ENCODE assay signal across 10 mouse cellular contexts in the genomic region with DNA sequence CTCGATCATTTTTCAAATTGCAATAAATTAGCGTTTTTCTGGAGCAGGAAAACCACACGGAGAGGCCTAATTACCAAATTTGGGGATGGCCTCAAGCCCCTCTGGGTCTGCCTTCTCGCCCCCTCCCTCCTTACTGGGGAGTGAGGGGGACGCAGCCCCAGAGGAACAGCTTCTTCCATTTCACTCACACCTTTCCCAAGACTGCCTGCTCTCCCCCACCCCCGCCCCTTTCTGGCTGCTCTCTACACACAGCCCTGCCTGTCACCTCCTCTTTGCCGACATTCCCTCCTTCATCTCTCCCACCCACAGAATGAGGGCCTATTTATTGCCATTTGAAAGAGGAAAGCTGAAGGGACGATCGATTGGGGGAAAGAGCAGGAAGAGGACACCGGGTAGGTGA.
A peak's percentile ranks its signal among the peaks of the same experiment; 100 is the strongest.
DNase-seq lines count a peak whose midpoint lies in the region; ATAC-seq and TF ChIP-seq lines count a peak whose summit lies in the region.
"Had no signal": no experiment of that assay in that cellular context is flagged by ENCODE, and none has a peak within 500 bp of the region (broad histone marks: within the 10 kb centered on the region; RNA-seq: fewer than 3 reads in every experiment).

No protein-coding gene starts in this region.

- WGBS in heart, postnatal 0 days, result 37% methylated on average over 9 of the region's 10 CpGs
- WGBS in embryonic facial prominence, embryonic 12.5 days, result 29% methylated on average over 10 of the region's 10 CpGs
- 23% methylated on average over 10 of the region's 10 CpGs for WGBS in hindbrain, embryonic 11.5 days
- WGBS in midbrain, embryonic 11.5 days, result 21% methylated on average over 10 of the region's 10 CpGs
- whole genome bisulfite sequencing in liver, postnatal 0 days (ENCODE audit: insufficient replicate concordance), result 27% methylated on average over 9 of the region's 10 CpGs

- H3K4me1 ChIP-seq in heart, postnatal 0 days (ENCODE audit: control insufficient read depth, insufficient read depth), result no peaks in the 10 kb centered on the region
- H3K4me1 ChIP-seq in embryonic facial prominence, embryonic 12.5 days, result no peaks in the 10 kb centered on the region
- no peaks in the 10 kb centered on the region for H3K4me1 ChIP-seq in hindbrain, embryonic 11.5 days (replicated peaks; ENCODE audit: control insufficient read depth, insufficient read depth, low read length)
- H3K4me1 ChIP-seq in midbrain, embryonic 11.5 days (ENCODE audit: control insufficient read depth, insufficient read depth, low read length), result peaks cover 9% of the 10 kb centered on the region
- H3K4me1 ChIP-seq in liver, postnatal 0 days (ENCODE audit: insufficient read depth), result no peaks in the 10 kb centered on the region

- no peak for TF ChIP-seq CTCF in heart, postnatal 0 days (IDR thresholded peaks at IDR 0.05; ENCODE audit: low read depth)
- no peak for TF ChIP-seq CTCF in liver, postnatal 0 days (IDR thresholded peaks at IDR 0.05; ENCODE audit: low read depth)

- peak overlapping the region; percentile 16; the same call in 1 of the 2 replicates for H3K4me2 ChIP-seq in heart, postnatal 0 days (ENCODE audit: low read depth, low read length)
- H3K4me2 ChIP-seq in embryonic facial prominence, embryonic 12.5 days (replicated peaks), result peak overlapping the region; percentile 39
- H3K4me2 ChIP-seq in hindbrain, embryonic 11.5 days (replicated peaks; ENCODE audit: low read depth, low read length), result 0 out of 2 replicates have a peak overlapping the region, but pooled peaks have one; percentile 11
- H3K4me2 ChIP-seq in midbrain, embryonic 11.5 days, result no peak overlapping the region; the same call in 1 of the 2 replicates
- no peak overlapping the region for H3K4me2 ChIP-seq in liver, postnatal 0 days (ENCODE audit: low read depth, low read length)

- ATAC-seq in heart, postnatal 0 days (ENCODE audit: insufficient read depth, low read depth), result no peak
- no peak for ATAC-seq in embryonic facial prominence, embryonic 12.5 days (ENCODE audit: insufficient number of reproducible peaks, insufficient read depth, low FRiP score, low TSS enrichment)
- peak; percentile 30; the same call in 1 of the 2 replicates for ATAC-seq in hindbrain, embryonic 11.5 days (ENCODE audit: low FRiP score)
- peak; percentile 31; the same call in 1 of the 2 replicates for ATAC-seq in midbrain, embryonic 11.5 days (ENCODE audit: low FRiP score)
- no peak for ATAC-seq in liver, postnatal 0 days

- no peak overlapping the region for H3K9ac ChIP-seq in heart, postnatal 0 days (replicated peaks; ENCODE audit: low read depth, low read length)
- no peak overlapping the region for H3K9ac ChIP-seq in embryonic facial prominence, embryonic 12.5 days
- H3K9ac ChIP-seq in hindbrain, embryonic 11.5 days (ENCODE audit: low read depth, low read length), result no peak overlapping the region
- no peak overlapping the region for H3K9ac ChIP-seq in midbrain, embryonic 11.5 days (ENCODE audit: low read length)
- H3K9ac ChIP-seq in liver, postnatal 0 days (replicated peaks), result no peak overlapping the region

- TF ChIP-seq EP300 in heart, postnatal 0 days (IDR thresholded peaks at IDR 0.05; ENCODE audit: low read depth), result no peak
- TF ChIP-seq EP300 in liver, postnatal 0 days (IDR thresholded peaks at IDR 0.05; ENCODE audit: low read depth), result no peak

- H3K9me3 ChIP-seq in heart, postnatal 0 days (replicated peaks; ENCODE audit: control insufficient read depth, low read length), result no peaks in the 10 kb centered on the region
- H3K9me3 ChIP-seq in embryonic facial prominence, embryonic 12.5 days, result no peaks in the 10 kb centered on the region
- no peaks in the 10 kb centered on the region for H3K9me3 ChIP-seq in hindbrain, embryonic 11.5 days (ENCODE audit: control insufficient read depth, low read length)
- H3K9me3 ChIP-seq in midbrain, embryonic 11.5 days (ENCODE audit: control insufficient read depth, low read length), result no peaks in the 10 kb centered on the region
- no peaks in the 10 kb centered on the region for H3K9me3 ChIP-seq in liver, postnatal 0 days (ENCODE audit: low read length)

- H3K4me3 ChIP-seq in heart, postnatal 0 days (ENCODE audit: low read depth, low read length), result no peak overlapping the region
- H3K4me3 ChIP-seq in embryonic facial prominence, embryonic 12.5 days, result no peak overlapping the region
- no peak overlapping the region for H3K4me3 ChIP-seq in hindbrain, embryonic 11.5 days (ENCODE audit: low read depth, low read length)
- no peak overlapping the region for H3K4me3 ChIP-seq in midbrain, embryonic 11.5 days (ENCODE audit: low read depth, low read length)
- no peak overlapping the region for H3K4me3 ChIP-seq in liver, postnatal 0 days (ENCODE audit: low read depth, low read length)

- H3K27me3 ChIP-seq in heart, postnatal 0 days (ENCODE audit: control insufficient read depth, insufficient read depth, low read length), result peaks cover 15% of the 10 kb centered on the region; the same call in 1 of the 2 replicates
- peaks cover 32% of the 10 kb centered on the region for H3K27me3 ChIP-seq in embryonic facial prominence, embryonic 12.5 days
- peaks cover 24% of the 10 kb centered on the region for H3K27me3 ChIP-seq in hindbrain, embryonic 11.5 days (ENCODE audit: control insufficient read depth, insufficient read depth, low read length)
- peaks cover 44% of the 10 kb centered on the region for H3K27me3 ChIP-seq in midbrain, embryonic 11.5 days (ENCODE audit: control insufficient read depth, insufficient read depth, low read length)
- H3K27me3 ChIP-seq in liver, postnatal 0 days (ENCODE audit: insufficient read depth, low read length), result peaks cover 17% of the 10 kb centered on the region; the same call in 1 of the 2 replicates

- H3K36me3 ChIP-seq in heart, postnatal 0 days (replicated peaks; ENCODE audit: control insufficient read depth, insufficient read depth, low read length), result no peaks in the 10 kb centered on the region
- no peaks in the 10 kb centered on the region for H3K36me3 ChIP-seq in embryonic facial prominence, embryonic 12.5 days
- no peaks in the 10 kb centered on the region for H3K36me3 ChIP-seq in hindbrain, embryonic 11.5 days (ENCODE audit: control insufficient read depth, insufficient read depth, low read length)
- H3K36me3 ChIP-seq in midbrain, embryonic 11.5 days (ENCODE audit: control insufficient read depth, insufficient read depth, low read length), result no peaks in the 10 kb centered on the region
- H3K36me3 ChIP-seq in liver, postnatal 0 days (replicated peaks; ENCODE audit: insufficient read depth, low read length), result no peaks in the 10 kb centered on the region

- no peak overlapping the region for H3K27ac ChIP-seq in heart, postnatal 0 days (ENCODE audit: low read depth)
- no peak overlapping the region; the same call in 1 of the 2 replicates for H3K27ac ChIP-seq in embryonic facial prominence, embryonic 12.5 days
- H3K27ac ChIP-seq in hindbrain, embryonic 11.5 days (ENCODE audit: low read depth, low read length), result no peak overlapping the region
- no peak overlapping the region for H3K27ac ChIP-seq in midbrain, embryonic 11.5 days (ENCODE audit: low read depth, low read length)
- H3K27ac ChIP-seq in liver, postnatal 0 days (ENCODE audit: low read depth), result no peak overlapping the region

- no peak for DNase-seq in heart, postnatal 0 days (ENCODE audit: low spot score)
- DNase-seq in heart, adult 11 months, result no peak
- no peak for DNase-seq in hindbrain, embryonic 11.5 days (ENCODE audit: low spot score)
- peak; percentile 89 for DNase-seq in midbrain, embryonic 11.5 days (ENCODE audit: low spot score, missing footprints)
- no peak for DNase-seq in liver, postnatal 0 days
- DNase-seq in urinary bladder, adult 18-20 months (ENCODE audit: low spot score in 2 of 2), result no peak
- no peak for DNase-seq in layer of hippocampus, adult 8-10 months (ENCODE audit: low spot score in 2 of 2)
- DNase-seq: kidney, postnatal 36 days; right cerebral cortex, postnatal 14 days had no signal

Comparison
In these comparisons a context has a peak if more than half of its experiments do, and no peak if none do; other contexts are left out.
1. ATAC-seq: peak in hindbrain, embryonic 11.5 days (single experiment) and midbrain, embryonic 11.5 days (single experiment); none in heart, postnatal 0 days (single experiment), embryonic facial prominence, embryonic 12.5 days (single experiment) and liver, postnatal 0 days (single experiment).
2. H3K4me2 ChIP-seq: peak in heart, postnatal 0 days (single experiment), embryonic facial prominence, embryonic 12.5 days (single experiment) and hindbrain, embryonic 11.5 days (single experiment); none in midbrain, embryonic 11.5 days (single experiment) and liver, postnatal 0 days (single experiment).